Mouse (Mus musculus) myocyte (in vitro differentiated cells): ENCODE results near the gene Stambpl1. TPM values are rescaled to one million over a fixed set of nuclear protein-coding genes. Genes with fewer than 3 reads are reported as not detected.
A peak's percentile ranks its signal among the peaks of the same experiment; 100 is the strongest.

Experiments
- H3K27me3 ChIP-seq: one replicate; pipeline ENCODE4 v1.6.1; 2011; ENCODE audit not compliant: control insufficient read depth, insufficient read depth, insufficient read length
- H3K36me3 ChIP-seq: one replicate; pipeline ENCODE4 v1.6.1; 2011; ENCODE audit not compliant: control insufficient read depth, insufficient read depth
- H3K4me2 ChIP-seq: one replicate; pipeline ENCODE4 v1.6.1; 2011; ENCODE audit warnings: low read depth, control low read depth
- H3K4me3 ChIP-seq: one replicate; pipeline ENCODE4 v1.5.1; 2011; ENCODE audit warnings: mild to moderate bottlenecking, control low read depth, moderate library complexity
- H3K79me2 ChIP-seq: one replicate; pipeline ENCODE4 v1.6.1; 2011; ENCODE audit not compliant: control insufficient read depth, insufficient read depth
- H3ac ChIP-seq: one replicate; pipeline ENCODE4 v1.6.1; 2011; ENCODE audit not compliant: control insufficient read depth, insufficient read length
- CEBPB ChIP-seq: IDR thresholded peaks from 2 replicates; pipeline ENCODE4 v1.6.1; 2011; ENCODE audit warnings: mild to moderate bottlenecking, moderate library complexity; ENCODE audit not compliant: poor library complexity, insufficient read depth, severe bottlenecking
- E2F4 ChIP-seq: IDR thresholded peaks from one replicate; pipeline ENCODE4 v1.6.1; 2011; ENCODE audit warnings: mild to moderate bottlenecking, control low read depth, moderate library complexity; ENCODE audit not compliant: insufficient read depth
- MAX ChIP-seq: IDR thresholded peaks from one replicate; pipeline ENCODE4 v1.6.1; 2011; ENCODE audit warnings: low read depth, mild to moderate bottlenecking, control low read depth
- MYOD1 ChIP-seq, 3 experiments: IDR thresholded peaks; one replicate each; pipeline ENCODE4 v1.6.1; 2011; ENCODE audit warnings: control low read depth in 2 of 3, low read depth in 2 of 3, mild to moderate bottlenecking in 2 of 3, moderate library complexity in 1 of 3; ENCODE audit not compliant: insufficient read length in 2 of 3, control insufficient read depth in 1 of 3
- MYOG ChIP-seq, 3 experiments: IDR thresholded peaks; one replicate each; pipeline ENCODE4 v1.6.1; 2011; ENCODE audit warnings: control low read depth in 2 of 3, low read depth in 2 of 3, mild to moderate bottlenecking in 2 of 3; ENCODE audit not compliant: insufficient read length in 2 of 3, control insufficient read depth in 1 of 3, insufficient read depth in 1 of 3
- POLR2A ChIP-seq: IDR thresholded peaks from one replicate; pipeline ENCODE4 v1.6.1; 2011; ENCODE audit warnings: low read depth, mild to moderate bottlenecking, control low read depth, moderate library complexity; ENCODE audit not compliant: insufficient read length
- POLR2AphosphoS2 ChIP-seq: IDR thresholded peaks from one replicate; pipeline ENCODE4 v1.6.1; 2011; ENCODE audit warnings: low read depth, control low read depth; ENCODE audit not compliant: insufficient read length
- REST ChIP-seq: IDR thresholded peaks from one replicate; pipeline ENCODE4 v1.6.1; 2011; ENCODE audit warnings: mild to moderate bottlenecking, control low read depth, moderate library complexity; ENCODE audit not compliant: insufficient read depth, insufficient read length
- SRF ChIP-seq: IDR thresholded peaks from one replicate; pipeline ENCODE4 v1.6.1; 2011; ENCODE audit warnings: low read depth; ENCODE audit not compliant: control insufficient read depth, insufficient read length
- TCF12 ChIP-seq: IDR thresholded peaks from one replicate; pipeline ENCODE4 v1.6.1; 2011; ENCODE audit warnings: mild to moderate bottlenecking, control low read depth; ENCODE audit not compliant: poor library complexity, insufficient read depth, severe bottlenecking
- TCF3 ChIP-seq: IDR thresholded peaks from one replicate; pipeline ENCODE4 v1.6.1; 2011; ENCODE audit warnings: low read depth, control low read depth; ENCODE audit not compliant: insufficient read length
- USF1 ChIP-seq: IDR thresholded peaks from one replicate; pipeline ENCODE4 v1.6.1; 2011; ENCODE audit warnings: low read depth, mild to moderate bottlenecking, control low read depth, moderate library complexity
- polyA plus RNA-seq: library from polyadenylated mRNA; unstranded; fragments of >200 nt; fragmentation: generic; extraction: Trizol; gene quantifications from one replicate; pipeline ENCODE4 v1.2.1, GENCODE M21; 2012; ENCODE audit warnings: missing spikeins

Gene Stambpl1
- polyA plus RNA-seq, 1 experiment, result 26.9 TPM

DNA sequence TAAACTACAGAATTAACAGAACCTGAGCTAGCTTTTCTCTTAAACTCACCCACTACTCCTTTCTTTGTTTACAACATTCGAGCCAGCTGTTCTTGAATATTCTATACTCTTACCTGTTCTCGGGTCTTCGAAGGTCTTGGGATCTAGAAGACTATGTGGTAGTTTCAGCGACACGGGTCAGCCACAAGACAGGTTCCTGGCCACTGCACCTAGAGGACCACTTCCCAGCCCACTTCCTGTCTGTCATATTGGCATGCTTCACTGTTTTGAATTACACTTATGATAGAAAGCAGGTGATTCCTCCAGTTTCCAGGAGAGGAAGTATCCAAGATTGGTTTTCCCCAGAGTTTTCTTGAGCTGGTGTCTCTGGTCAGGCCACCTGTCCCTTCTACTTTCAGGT, 29.3 kb upstream of the Stambpl1 start:
- TF ChIP-seq REST (no peak), CEBPB (no peak), SRF (no peak), TCF3 (no peak), TCF12 (no peak), MYOD1 (IDR thresholded peaks at IDR 0.05; ENCODE audit: control insufficient read depth in 1 of 3, insufficient read length in 2 of 3, low read depth in 2 of 3) (no peak), MYOG (IDR thresholded peaks at IDR 0.05; ENCODE audit: control insufficient read depth in 1 of 3, insufficient read depth in 1 of 3, insufficient read length in 2 of 3, low read depth in 2 of 3) (no peak), E2F4 (no peak), POLR2AphosphoS2 (no peak)
- Histone ChIP-seq H3K79me2 (no peaks in the 10 kb centered on the region), H3K27me3 (no peaks in the 10 kb centered on the region), H3K36me3 (no peaks in the 10 kb centered on the region), H3K4me2 (no peak overlapping the region), H3ac (no peak overlapping the region), H3K4me3 (no peak overlapping the region)

DNA sequence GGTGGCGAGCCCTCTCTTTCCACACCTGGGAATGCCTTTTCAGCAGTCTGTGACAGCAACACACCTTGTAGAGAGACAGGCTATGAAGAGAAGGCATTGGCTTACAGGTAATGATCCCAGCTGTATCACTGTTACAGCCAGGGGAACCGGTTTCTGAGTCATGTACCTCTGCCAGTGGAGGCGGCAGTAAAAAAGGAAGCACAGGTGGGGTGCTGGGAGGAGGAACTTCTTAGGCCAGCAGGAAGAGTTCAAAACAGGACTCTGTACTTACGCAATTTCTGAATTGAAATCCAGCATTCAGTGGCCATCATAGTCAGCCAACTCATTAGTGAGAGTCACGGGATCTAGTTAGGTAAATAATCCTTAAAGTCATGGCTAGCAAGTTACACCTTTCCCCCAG, 26.1 kb upstream of the Stambpl1 start, which contains the start of gene Ankrd22:
Gene Ankrd22, minus strand, starts transcription at position 163 of the 400 bp plus-strand sequence.
- Histone ChIP-seq H3ac (no peak within 1 kb of the TSS), H3K4me2 (no peak within 1 kb of the TSS), H3K27me3 (no peaks in the 10 kb centered on the region), H3K36me3 (no peaks in the 10 kb centered on the region), H3K79me2 (no peaks in the 10 kb centered on the region), H3K4me3 (no peak within 1 kb of the TSS)
- TF ChIP-seq USF1, result no peak
- no peak for TF ChIP-seq TCF3
- TF ChIP-seq REST, result no peak
- no peak for TF ChIP-seq MAX

DNA sequence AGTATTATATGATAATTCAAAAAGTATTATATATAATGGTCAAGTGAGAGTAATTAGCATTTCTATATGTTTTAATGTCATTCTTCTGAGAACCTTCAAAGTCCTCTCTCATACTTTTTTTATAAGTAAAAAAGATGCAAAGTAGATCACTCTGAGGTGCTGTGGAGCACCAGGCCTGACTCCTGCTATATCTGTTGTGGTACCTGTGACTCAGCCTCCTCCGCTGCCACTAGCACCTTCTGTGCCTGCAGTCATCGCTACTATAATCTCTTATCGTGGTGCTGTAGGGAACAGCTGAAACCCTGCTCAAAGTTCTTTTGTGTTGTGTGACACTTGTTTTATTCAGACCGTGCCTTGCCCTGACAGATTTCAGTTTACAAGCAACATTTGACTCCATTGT, 25.6 kb upstream of the Stambpl1 start:
- no peak overlapping the region for H3ac ChIP-seq
- no peaks in the 10 kb centered on the region for H3K27me3 ChIP-seq
- no peaks in the 10 kb centered on the region for H3K79me2 ChIP-seq
- no peak overlapping the region for H3K4me2 ChIP-seq
- no peaks in the 10 kb centered on the region for H3K36me3 ChIP-seq
- H3K4me3 ChIP-seq, result no peak overlapping the region
- TF ChIP-seq POLR2AphosphoS2 (no peak), MYOD1 (IDR thresholded peaks at IDR 0.05; ENCODE audit: control insufficient read depth in 1 of 3, insufficient read length in 2 of 3, low read depth in 2 of 3) (peak in 1 of 3 experiments; percentile 36), MYOG (IDR thresholded peaks at IDR 0.05; ENCODE audit: control insufficient read depth in 1 of 3, insufficient read depth in 1 of 3, insufficient read length in 2 of 3, low read depth in 2 of 3) (peak in 2 of 3 experiments; percentile 18 to 42)

DNA sequence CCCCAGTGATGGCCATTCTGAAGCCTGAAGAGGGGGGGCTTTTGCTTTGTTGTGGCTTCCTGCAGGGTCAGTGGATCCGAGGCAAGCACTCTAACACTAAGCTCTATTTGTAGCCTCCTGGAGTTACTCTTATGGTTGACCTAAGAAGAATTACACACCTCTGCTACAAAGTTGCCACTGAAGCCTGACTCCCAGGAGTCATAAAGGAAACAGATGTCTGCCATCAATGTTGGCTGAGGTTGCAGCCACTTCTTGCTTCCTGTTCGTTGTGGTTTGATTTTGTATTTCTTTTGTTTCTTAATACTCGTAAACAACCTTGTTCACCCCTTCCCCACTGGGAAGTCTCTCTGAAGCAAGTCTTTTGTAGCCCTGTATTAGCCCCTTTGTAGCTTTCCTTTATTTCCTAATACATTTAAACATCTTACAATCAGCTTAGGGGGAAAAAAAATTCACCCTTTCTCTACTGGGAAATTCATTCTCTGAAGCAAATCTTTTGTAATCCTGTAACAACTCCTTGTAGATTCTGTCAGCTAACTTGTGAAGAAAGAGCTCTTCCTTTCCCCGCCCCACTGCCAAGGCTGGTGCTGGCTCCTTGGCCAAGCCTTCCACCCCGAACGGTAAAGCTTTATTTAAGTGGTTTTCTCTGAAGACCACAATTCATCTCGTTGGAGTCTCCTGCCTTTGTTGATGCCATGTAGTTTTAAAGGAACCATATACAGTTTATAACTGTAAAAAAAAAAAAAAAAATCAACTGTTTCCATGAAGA, 23.9 kb upstream of the Stambpl1 start:
- no peaks in the 10 kb centered on the region for H3K36me3 ChIP-seq
- H3K4me2 ChIP-seq, result no peak overlapping the region
- H3K27me3 ChIP-seq, result no peaks in the 10 kb centered on the region
- H3K4me3 ChIP-seq, result no peak overlapping the region
- H3ac ChIP-seq, result no peak overlapping the region
- H3K79me2 ChIP-seq, result no peaks in the 10 kb centered on the region
- TF ChIP-seq USF1, result no peak
- TF ChIP-seq POLR2A, result no peak
- TF ChIP-seq MAX, result no peak
- no peak for TF ChIP-seq E2F4
- TF ChIP-seq MYOG (IDR thresholded peaks at IDR 0.05; ENCODE audit: control insufficient read depth in 1 of 3, insufficient read depth in 1 of 3, insufficient read length in 2 of 3, low read depth in 2 of 3), result no peak
- no peak for TF ChIP-seq SRF
- no peak for TF ChIP-seq TCF3
- TF ChIP-seq POLR2AphosphoS2, result no peak
- TF ChIP-seq MYOD1 (IDR thresholded peaks at IDR 0.05; ENCODE audit: control insufficient read depth in 1 of 3, insufficient read length in 2 of 3, low read depth in 2 of 3), result no peak

DNA sequence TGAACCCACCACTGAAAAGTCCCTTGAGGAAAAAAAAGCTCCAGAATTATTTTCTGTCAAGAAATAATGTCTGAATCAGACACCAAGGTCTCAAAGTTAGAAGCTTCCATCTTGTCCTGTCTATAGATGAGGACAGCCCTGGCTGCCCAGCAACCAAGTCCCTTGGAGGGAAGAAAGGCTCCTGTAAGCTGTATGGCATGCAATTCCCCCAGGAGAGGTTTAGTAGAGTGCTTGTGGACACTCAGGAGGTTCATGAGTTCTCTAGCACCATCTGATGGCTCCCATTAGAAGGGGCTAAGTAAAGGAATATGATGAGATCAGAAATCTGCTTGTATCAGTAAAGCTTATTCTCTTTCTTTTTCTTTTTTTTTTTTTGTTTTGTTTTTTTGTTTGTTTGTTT, 22.9 kb upstream of the Stambpl1 start:
- no peaks in the 10 kb centered on the region for H3K27me3 ChIP-seq

More for the DNA sequence above, 22.9 kb upstream of the Stambpl1 start:
- Histone ChIP-seq H3ac (no peak overlapping the region), H3K4me2 (no peak overlapping the region), H3K4me3 (no peak overlapping the region), H3K36me3 (no peaks in the 10 kb centered on the region), H3K79me2 (no peaks in the 10 kb centered on the region)
- TF ChIP-seq USF1 (no peak), MYOD1 (IDR thresholded peaks at IDR 0.05; ENCODE audit: control insufficient read depth in 1 of 3, insufficient read length in 2 of 3, low read depth in 2 of 3) (no peak), REST (no peak), TCF12 (no peak), SRF (no peak), TCF3 (no peak), POLR2AphosphoS2 (no peak), E2F4 (no peak), CEBPB (no peak), POLR2A (no peak), MAX (no peak), MYOG (IDR thresholded peaks at IDR 0.05; ENCODE audit: control insufficient read depth in 1 of 3, insufficient read depth in 1 of 3, insufficient read length in 2 of 3, low read depth in 2 of 3) (no peak)
